10 mouse cellular contexts compared by ENCODE assay signal in genomic region chr17:66510221-66510683, GRCm38 (mm10). TPM values are rescaled to one million over a fixed set of nuclear protein-coding genes. Genes with fewer than 3 reads are reported as not detected.
DNase-seq lines count a peak whose midpoint lies in the region; ATAC-seq and TF ChIP-seq lines count a peak whose summit lies in the region.
"Had no signal": no experiment of that assay in that cellular context is flagged by ENCODE, and none has a peak within 500 bp of the region (broad histone marks: within the 10 kb centered on the region; RNA-seq: fewer than 3 reads in every experiment).

No protein-coding gene starts in this region.

- no peaks in the 10 kb centered on the region for H3K9me3 ChIP-seq in forebrain, embryonic 14.5 days (replicated peaks; ENCODE audit: control insufficient read depth, low read length)
- H3K9me3 ChIP-seq in kidney, postnatal 0 days (replicated peaks; ENCODE audit: low read length): no peaks in the 10 kb centered on the region
- H3K9me3 ChIP-seq in midbrain, postnatal 0 days (ENCODE audit: low read length): no peaks in the 10 kb centered on the region
- H3K9me3 ChIP-seq: embryonic facial prominence, embryonic 13.5 days; neural tube, embryonic 12.5 days had no signal

- intact Hi-C loops in gastrocnemius, postnatal 14 days (cut with DNase I; ENCODE audit: low total_unique reads): no loop called here

- H3K4me1 ChIP-seq in forebrain, embryonic 14.5 days (ENCODE audit: control insufficient read depth, insufficient read depth, low read length): no peaks in the 10 kb centered on the region
- no peaks in the 10 kb centered on the region for H3K4me1 ChIP-seq in kidney, postnatal 0 days (replicated peaks; ENCODE audit: insufficient read depth, low read length)
- no peaks in the 10 kb centered on the region for H3K4me1 ChIP-seq in midbrain, postnatal 0 days (ENCODE audit: insufficient read depth, low read length)
- H3K4me1 ChIP-seq: neural tube, embryonic 12.5 days had no signal

- 57% methylated on average over 10 of the region's 10 CpGs for WGBS in forebrain, embryonic 14.5 days
- WGBS in kidney, postnatal 0 days: 27% methylated on average over 10 of the region's 10 CpGs
- WGBS in midbrain, postnatal 0 days: 56% methylated on average over 10 of the region's 10 CpGs

- no peaks in the 10 kb centered on the region for H3K27me3 ChIP-seq in forebrain, embryonic 14.5 days (replicated peaks; ENCODE audit: control insufficient read depth, insufficient read depth, low read length)
- H3K27me3 ChIP-seq in kidney, postnatal 0 days (ENCODE audit: insufficient read depth, low read length): no peaks in the 10 kb centered on the region
- no peaks in the 10 kb centered on the region for H3K27me3 ChIP-seq in midbrain, postnatal 0 days (ENCODE audit: insufficient read depth, low read length)
- H3K27me3 ChIP-seq: embryonic facial prominence, embryonic 13.5 days; neural tube, embryonic 12.5 days had no signal

- TF ChIP-seq CTCF in kidney, postnatal 0 days (IDR thresholded peaks at IDR 0.05; ENCODE audit: low read depth): no peak
- TF ChIP-seq CTCF in midbrain, postnatal 0 days (IDR thresholded peaks at IDR 0.05): no peak

- 0 out of 2 replicates have a peak, but pooled peaks have one; percentile 22 for ATAC-seq in forebrain, embryonic 14.5 days
- 0 out of 2 replicates have a peak, but pooled peaks have one; percentile 19 for ATAC-seq in kidney, postnatal 0 days (replicated peaks; ENCODE audit: low FRiP score, low read depth)
- no peak for ATAC-seq in midbrain, postnatal 0 days (ENCODE audit: low FRiP score)

- H3K4me2 ChIP-seq in forebrain, embryonic 14.5 days (ENCODE audit: low read length): no peak overlapping the region
- no peak overlapping the region for H3K4me2 ChIP-seq in kidney, postnatal 0 days (ENCODE audit: low read length)
- no peak overlapping the region for H3K4me2 ChIP-seq in midbrain, postnatal 0 days (ENCODE audit: low read depth, low read length, poor library complexity, severe bottlenecking)
- H3K4me2 ChIP-seq: embryonic facial prominence, embryonic 13.5 days; neural tube, embryonic 12.5 days had no signal

- DNase-seq in gastrocnemius, postnatal 14 days: peak; percentile 26
- DNase-seq in gastrocnemius, adult 18-20 months (ENCODE audit: low spot score): no peak
- DNase-seq in MN1 (ENCODE audit: low spot score): peak; percentile 52
- DNase-seq in forebrain, embryonic 14.5 days (ENCODE audit: low spot score): no peak
- peak; percentile 33 for DNase-seq in kidney, postnatal 0 days (ENCODE audit: low spot score)
- DNase-seq in midbrain, postnatal 0 days (ENCODE audit: low spot score): peak; percentile 56
- no peak for DNase-seq in c-Kit-positive CD71-positive TER-119-positive erythroid progenitor cells, embryonic 14.5 days (ENCODE audit: low spot score)
- DNase-seq in spleen, postnatal 4 days (ENCODE audit: low spot score in 2 of 2): no peak

- peaks cover 15% of the 10 kb centered on the region for H3K36me3 ChIP-seq in forebrain, embryonic 14.5 days (ENCODE audit: control insufficient read depth, insufficient read depth, low read length)
- 0 out of 2 replicates have a peak, but pooled peaks cover 8% of the 10 kb centered on the region for H3K36me3 ChIP-seq in kidney, postnatal 0 days (ENCODE audit: insufficient read depth, low read length)
- peaks cover 9% of the 10 kb centered on the region; the same call in 1 of the 2 replicates for H3K36me3 ChIP-seq in midbrain, postnatal 0 days (ENCODE audit: insufficient read depth, low read length)

- H3K27ac ChIP-seq in forebrain, embryonic 14.5 days (ENCODE audit: low read depth, low read length): no peak overlapping the region
- H3K27ac ChIP-seq in kidney, postnatal 0 days: peak overlapping the region; percentile 20; the same call in 1 of the 2 replicates
- H3K27ac ChIP-seq in midbrain, postnatal 0 days (ENCODE audit: low read depth, low read length): no peak overlapping the region
- H3K27ac ChIP-seq: embryonic facial prominence, embryonic 13.5 days; neural tube, embryonic 12.5 days had no signal

- H3K9ac ChIP-seq in forebrain, embryonic 14.5 days (ENCODE audit: low read length): no peak overlapping the region
- no peak overlapping the region for H3K9ac ChIP-seq in kidney, postnatal 0 days (ENCODE audit: low read depth, low read length)
- no peak overlapping the region for H3K9ac ChIP-seq in midbrain, postnatal 0 days (replicated peaks; ENCODE audit: low read length, poor library complexity, severe bottlenecking)
- H3K9ac ChIP-seq: embryonic facial prominence, embryonic 13.5 days; neural tube, embryonic 12.5 days had no signal

- H3K4me3 ChIP-seq in forebrain, embryonic 14.5 days (ENCODE audit: low read depth, low read length): no peak overlapping the region
- H3K4me3 ChIP-seq in kidney, postnatal 0 days (replicated peaks; ENCODE audit: low read depth, low read length): no peak overlapping the region
- no peak overlapping the region for H3K4me3 ChIP-seq in midbrain, postnatal 0 days (ENCODE audit: low read depth, low read length)
- H3K4me3 ChIP-seq: embryonic facial prominence, embryonic 13.5 days; neural tube, embryonic 12.5 days had no signal

RNA-seq across cellular contexts. Expression of gene Rab12, which starts 9.3 kb away (rescaled TPM):
- total RNA-seq in gastrocnemius, postnatal 14 days (2021): 100 to 1,000 TPM in 1 of 2 experiments, 10 to 100 TPM in 1; 96.2 to 130 TPM
- 100 to 1,000 TPM; 177 to 207 TPM for total RNA-seq in gastrocnemius, adult 18-20 months (2021)
- 52.0 and 67.1 TPM in 2 replicates for polyA plus RNA-seq in forebrain, embryonic 14.5 days (2014; fragmentation: Nextera tagmentation; extraction: Ambion mirVana)
- 46.3 and 51.0 TPM in 2 replicates for polyA plus RNA-seq in kidney, postnatal 0 days (2015; fragmentation: Nextera tagmentation; extraction: Ambion mirVana)
- total RNA-seq in midbrain, postnatal 0 days (2014; rRNA removed): 102 and 112 TPM in 2 replicates
- 90.5 and 95.3 TPM in 2 replicates for polyA plus RNA-seq in midbrain, postnatal 0 days (2015; fragmentation: Nextera tagmentation; extraction: Ambion mirVana)

Comparison
In these comparisons a context has a peak if more than half of its experiments do, and no peak if none do; other contexts are left out.
1. DNase-seq: peak in gastrocnemius, postnatal 14 days (single experiment), MN1 (single experiment), kidney, postnatal 0 days (single experiment) and midbrain, postnatal 0 days (single experiment); none in gastrocnemius, adult 18-20 months (single experiment), forebrain, embryonic 14.5 days (single experiment), c-Kit-positive CD71-positive TER-119-positive erythroid progenitor cells, embryonic 14.5 days (single experiment) and spleen, postnatal 4 days (0 of 2).